Mouse (Mus musculus) megakaryocyte, embryonic 14.5 days (primary cell): Measurements from ENCODE around the gene Dennd5b.

Experiments
- FLI1 ChIP-seq: IDR thresholded peaks from 2 replicates; pipeline ENCODE4 v1.6.1; 2012; ENCODE audit warnings: low read length, inconsistent platforms, mixed read lengths
- GATA1 ChIP-seq: IDR thresholded peaks from 3 replicates; pipeline ENCODE4 v1.6.1; 2012; ENCODE audit warnings: mixed read lengths, low read length, inconsistent platforms, borderline replicate concordance

DNA sequence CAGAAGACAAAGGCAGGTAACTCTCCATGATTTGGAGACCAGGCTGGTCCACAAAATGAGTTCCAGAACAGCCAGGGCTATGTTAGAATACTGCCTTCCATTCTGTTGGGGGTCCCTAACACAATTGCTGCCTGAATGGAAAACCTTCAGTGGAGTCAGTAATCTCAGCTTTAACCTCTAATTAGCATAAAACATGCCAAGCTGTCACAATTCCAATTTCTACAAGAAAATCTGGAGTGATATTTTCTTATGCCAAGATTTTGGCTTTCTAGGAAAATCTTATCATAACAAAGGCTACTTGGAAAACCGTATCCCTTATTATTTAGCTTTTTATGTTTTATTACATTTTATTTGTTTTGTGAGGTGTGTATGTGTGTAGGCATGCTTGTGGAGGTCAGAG lies 2.0 kb upstream of the Dennd5b start:
- TF ChIP-seq GATA1 (no peak), FLI1 (no peak)
